Mouse (Mus musculus): Measurements from ENCODE around the gene Treh.

- TF ChIP-seq POLR2AphosphoS2 (IDR thresholded peaks at IDR 0.05; ENCODE audit: insufficient read length, low read depth) (no peak), USF1 (IDR thresholded peaks at IDR 0.05; ENCODE audit: low read depth) (no peak), POLR2A (IDR thresholded peaks at IDR 0.05; ENCODE audit: insufficient read length, low read depth) (no peak)
Observed at GRCm38 (mm10) chr9:44647656-44648055, 25.4 kb upstream of the Treh start.

Data from myocyte (in vitro differentiated cells).